Mouse (Mus musculus): ENCODE data around the gene Ttc25. TPM values are rescaled to one million over a fixed set of nuclear protein-coding genes. Genes with fewer than 3 reads are reported as not detected.

Ttc25 gene
- polyA plus RNA-seq, 1 experiment from 2014 or later, result 0.74 TPM

GRCm38 (mm10) chr11:100603155-100603554 is 57.7 kb downstream of the Ttc25 start:
- no peak overlapping the region for H3K9ac ChIP-seq
- no peak for DNase-seq
- ATAC-seq (ENCODE audit: insufficient read depth), result no peak
- H3K27ac ChIP-seq (ENCODE audit: low read depth), result no peak overlapping the region
- H3K36me3 ChIP-seq (ENCODE audit: insufficient read depth), result peaks cover 56% of the 10 kb centered on the region
- H3K4me3 ChIP-seq (ENCODE audit: low read depth, low read length), result no peak overlapping the region
- no peaks in the 10 kb centered on the region for H3K4me1 ChIP-seq (ENCODE audit: insufficient read depth)
- H3K9me3 ChIP-seq (ENCODE audit: low read depth, low read length), result no peaks in the 10 kb centered on the region
- no peak for TF ChIP-seq CTCF (IDR thresholded peaks at IDR 0.05; ENCODE audit: low read depth)
- no peaks in the 10 kb centered on the region for H3K27me3 ChIP-seq (ENCODE audit: insufficient read depth, low read length)
- WGBS, result 82% methylated on average over 9 of the region's 9 CpGs
- no peak overlapping the region for H3K4me2 ChIP-seq

- H3K27ac ChIP-seq (ENCODE audit: low read depth), result no peak overlapping the region
- 85% methylated on average over 8 of the region's 8 CpGs for WGBS
Observed at GRCm38 (mm10) chr11:100603813-100604212, 58.4 kb downstream of the Ttc25 start.

GRCm38 (mm10) chr11:100604321-100605005 is 59.1 kb downstream of the Ttc25 start:
- Histone ChIP-seq H3K27me3 (ENCODE audit: insufficient read depth, low read length) (no peaks in the 10 kb centered on the region), H3K4me1 (ENCODE audit: insufficient read depth) (no peaks in the 10 kb centered on the region), H3K27ac (ENCODE audit: low read depth) (no peak overlapping the region), H3K36me3 (ENCODE audit: insufficient read depth) (peaks cover 45% of the 10 kb centered on the region), H3K9ac (no peak overlapping the region), H3K9me3 (ENCODE audit: low read depth, low read length) (no peaks in the 10 kb centered on the region), H3K4me2 (no peak overlapping the region), H3K4me3 (ENCODE audit: low read depth, low read length) (no peak overlapping the region)
- ATAC-seq (ENCODE audit: insufficient read depth), result no peak
- no peak for TF ChIP-seq CTCF (IDR thresholded peaks at IDR 0.05; ENCODE audit: low read depth)
- DNase-seq, result no peak
- 83% methylated on average over 4 of the region's 4 CpGs for WGBS

More at GRCm38 (mm10) chr11:100603813-100604212, 58.4 kb downstream of the Ttc25 start:
- DNase-seq, result no peak
- H3K4me3 ChIP-seq (ENCODE audit: low read depth, low read length), result no peak overlapping the region
- no peaks in the 10 kb centered on the region for H3K4me1 ChIP-seq (ENCODE audit: insufficient read depth)
- peaks cover 52% of the 10 kb centered on the region for H3K36me3 ChIP-seq (ENCODE audit: insufficient read depth)
- H3K9ac ChIP-seq, result no peak overlapping the region
- TF ChIP-seq CTCF (IDR thresholded peaks at IDR 0.05; ENCODE audit: low read depth), result no peak
- H3K9me3 ChIP-seq (ENCODE audit: low read depth, low read length), result no peaks in the 10 kb centered on the region
- ATAC-seq (ENCODE audit: insufficient read depth), result no peak
- H3K27me3 ChIP-seq (ENCODE audit: insufficient read depth, low read length), result no peaks in the 10 kb centered on the region
- H3K4me2 ChIP-seq, result no peak overlapping the region

DNA sequence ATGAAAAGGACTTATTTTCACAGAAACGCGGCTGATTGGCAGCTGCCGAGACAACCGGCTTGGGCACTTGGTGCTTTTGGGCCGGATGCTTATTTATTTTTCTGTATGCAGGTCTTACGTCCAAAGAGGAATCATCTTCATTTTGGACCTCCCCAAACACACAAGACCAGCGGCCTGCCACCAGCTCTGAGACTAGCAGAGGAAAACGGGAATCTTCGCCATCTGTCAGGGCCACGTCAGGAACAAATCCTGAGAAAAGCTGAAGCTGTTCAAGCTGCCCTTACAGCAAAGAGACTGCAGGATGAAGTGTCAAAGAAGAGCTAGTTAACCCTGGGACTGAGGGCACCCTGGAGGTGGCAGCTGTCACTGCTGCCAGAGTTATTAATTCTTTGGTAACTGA is 60.0 kb downstream of the Ttc25 start:
- H3K27ac ChIP-seq (ENCODE audit: low read depth), result no peak overlapping the region
- no peaks in the 10 kb centered on the region for H3K27me3 ChIP-seq (ENCODE audit: insufficient read depth, low read length)
- no peaks in the 10 kb centered on the region for H3K9me3 ChIP-seq (ENCODE audit: low read depth, low read length)
- H3K4me3 ChIP-seq (ENCODE audit: low read depth, low read length), result no peak overlapping the region
- no peak for ATAC-seq (ENCODE audit: insufficient read depth)
- H3K9ac ChIP-seq, result no peak overlapping the region
- H3K4me2 ChIP-seq, result no peak overlapping the region
- TF ChIP-seq CTCF (IDR thresholded peaks at IDR 0.05; ENCODE audit: low read depth), result no peak
- peaks cover 42% of the 10 kb centered on the region for H3K36me3 ChIP-seq (ENCODE audit: insufficient read depth)
- no peaks in the 10 kb centered on the region for H3K4me1 ChIP-seq (ENCODE audit: insufficient read depth)
- 77% methylated on average over 10 of the region's 10 CpGs for WGBS
- DNase-seq, result no peak

GRCm38 (mm10) chr11:100607121-100607520 is 61.7 kb downstream of the Ttc25 start:
- no peaks in the 10 kb centered on the region for H3K27me3 ChIP-seq (ENCODE audit: insufficient read depth, low read length)
- H3K36me3 ChIP-seq (ENCODE audit: insufficient read depth), result peaks cover 34% of the 10 kb centered on the region

DNA sequence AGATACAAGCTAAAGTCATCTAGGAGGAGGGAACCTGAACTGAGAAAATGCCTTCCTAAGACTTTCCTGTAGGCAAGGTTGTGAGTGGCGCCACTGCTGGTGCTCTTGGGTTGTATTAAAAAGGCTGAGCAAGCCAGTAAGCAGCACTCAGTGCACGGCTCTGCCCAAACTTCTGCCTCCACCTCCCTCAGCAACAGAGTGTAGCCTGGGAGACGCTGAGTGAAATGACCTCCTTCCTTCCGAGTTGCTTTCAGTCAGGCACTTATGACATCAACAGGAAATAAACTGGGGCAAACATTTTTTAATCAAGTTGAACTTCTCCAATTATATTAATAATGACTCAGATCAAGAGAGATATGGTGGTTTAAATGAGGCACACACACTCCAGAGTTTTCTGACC is 63.4 kb downstream of the Ttc25 start:
- H3K4me3 ChIP-seq (ENCODE audit: low read depth, low read length), result no peak overlapping the region
- H3K9me3 ChIP-seq (ENCODE audit: low read depth, low read length), result no peaks in the 10 kb centered on the region
- H3K9ac ChIP-seq, result no peak overlapping the region
- no peak overlapping the region; the same call in 1 of the 2 replicates for H3K27ac ChIP-seq (ENCODE audit: low read depth)
- 61% methylated on average over 4 of the region's 4 CpGs for whole genome bisulfite sequencing
- no peak for TF ChIP-seq CTCF (IDR thresholded peaks at IDR 0.05; ENCODE audit: low read depth)
- H3K4me2 ChIP-seq, result no peak overlapping the region
- H3K36me3 ChIP-seq (ENCODE audit: insufficient read depth), result peaks cover 31% of the 10 kb centered on the region; the same call in 1 of the 2 replicates
- ATAC-seq (ENCODE audit: insufficient read depth) (no peak), DNase-seq (no peak)
- H3K4me1 ChIP-seq (ENCODE audit: insufficient read depth), result no peaks in the 10 kb centered on the region
- H3K27me3 ChIP-seq (ENCODE audit: insufficient read depth, low read length), result no peaks in the 10 kb centered on the region

More at GRCm38 (mm10) chr11:100607121-100607520, 61.7 kb downstream of the Ttc25 start:
- TF ChIP-seq CTCF (IDR thresholded peaks at IDR 0.05; ENCODE audit: low read depth), result no peak
- no peaks in the 10 kb centered on the region for H3K9me3 ChIP-seq (ENCODE audit: low read depth, low read length)
- no peak overlapping the region for H3K9ac ChIP-seq
- H3K4me1 ChIP-seq (ENCODE audit: insufficient read depth), result no peaks in the 10 kb centered on the region
- 89% methylated on average over 6 of the region's 6 CpGs for WGBS
- no peak for DNase-seq
- H3K27ac ChIP-seq (ENCODE audit: low read depth), result no peak overlapping the region
- H3K4me2 ChIP-seq, result no peak overlapping the region
- H3K4me3 ChIP-seq (ENCODE audit: low read depth, low read length), result no peak overlapping the region
- no peak for ATAC-seq (ENCODE audit: insufficient read depth)

DNA sequence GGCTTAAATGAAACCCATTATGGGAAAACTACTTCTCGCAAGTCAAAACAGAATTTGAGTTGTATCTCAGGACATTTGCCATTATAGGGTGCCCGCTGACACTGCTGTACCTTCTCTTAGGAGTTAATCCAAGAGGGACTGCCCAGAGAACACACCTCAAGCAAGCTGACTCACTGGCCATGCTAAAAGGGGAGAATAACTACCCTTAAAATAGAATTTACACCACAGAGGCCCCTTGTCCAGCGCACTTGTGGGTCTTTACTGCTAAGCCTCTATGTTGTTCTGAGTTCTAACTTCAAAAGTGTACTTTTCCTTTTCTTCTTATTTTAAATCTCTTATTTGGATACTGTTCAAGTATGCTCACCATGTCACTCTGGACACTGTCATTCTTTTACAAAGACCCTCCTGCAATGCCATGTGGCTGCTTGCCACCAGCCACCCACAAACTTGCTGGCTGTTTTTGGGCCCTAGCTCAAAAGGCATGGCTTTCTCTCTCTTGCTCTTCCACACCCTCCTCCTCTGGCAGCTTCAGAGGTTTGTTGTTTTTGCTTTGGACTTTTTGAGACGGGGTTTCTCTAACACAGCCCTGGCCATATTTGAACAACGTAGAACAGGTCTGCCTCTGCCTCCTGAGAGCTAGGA is 64.1 kb downstream of the Ttc25 start:
- WGBS, result 86% methylated on average over 5 of the region's 5 CpGs
- DNase-seq (no peak), ATAC-seq (ENCODE audit: insufficient read depth) (no peak)
- no peaks in the 10 kb centered on the region for H3K4me1 ChIP-seq (ENCODE audit: insufficient read depth)
- H3K4me2 ChIP-seq, result no peak overlapping the region
- no peaks in the 10 kb centered on the region for H3K9me3 ChIP-seq (ENCODE audit: low read depth, low read length)
- no peak overlapping the region for H3K27ac ChIP-seq (ENCODE audit: low read depth)
- H3K9ac ChIP-seq, result no peak overlapping the region
- H3K27me3 ChIP-seq (ENCODE audit: insufficient read depth, low read length), result no peaks in the 10 kb centered on the region
- no peak overlapping the region for H3K4me3 ChIP-seq (ENCODE audit: low read depth, low read length)
- peaks cover 31% of the 10 kb centered on the region; the same call in 1 of the 2 replicates for H3K36me3 ChIP-seq (ENCODE audit: insufficient read depth)
- TF ChIP-seq CTCF (IDR thresholded peaks at IDR 0.05; ENCODE audit: low read depth), result no peak

All from lung, embryonic 14.5 days (tissue).